Mouse (Mus musculus) cortical plate, adult 2 months (tissue): ENCODE measurements at regions not wholly inside any gene's neighbourhood (a gene's known extent, or its start where the extent isn't known, plus 50 kb on each side); places are given as distances from the start of the nearest gene placed in this dataset.

ENCODE experiments used
- CTCF ChIP-seq: fragments of 200-500 bp; IDR thresholded peaks from 2 replicates; pipeline ENCODE4 v1.5.1; 2011; ENCODE audit warnings: mild to moderate bottlenecking, control low read depth, low read length; ENCODE audit not compliant: insufficient read depth; ENCODE audit errors: extremely low read depth
- POLR2A ChIP-seq: fragments of 200-500 bp; IDR thresholded peaks from 2 replicates; pipeline ENCODE4 v1.6.1; 2011; ENCODE audit warnings: mild to moderate bottlenecking, low read length, control low read depth; ENCODE audit not compliant: insufficient read depth; ENCODE audit errors: extremely low read depth

DNA sequence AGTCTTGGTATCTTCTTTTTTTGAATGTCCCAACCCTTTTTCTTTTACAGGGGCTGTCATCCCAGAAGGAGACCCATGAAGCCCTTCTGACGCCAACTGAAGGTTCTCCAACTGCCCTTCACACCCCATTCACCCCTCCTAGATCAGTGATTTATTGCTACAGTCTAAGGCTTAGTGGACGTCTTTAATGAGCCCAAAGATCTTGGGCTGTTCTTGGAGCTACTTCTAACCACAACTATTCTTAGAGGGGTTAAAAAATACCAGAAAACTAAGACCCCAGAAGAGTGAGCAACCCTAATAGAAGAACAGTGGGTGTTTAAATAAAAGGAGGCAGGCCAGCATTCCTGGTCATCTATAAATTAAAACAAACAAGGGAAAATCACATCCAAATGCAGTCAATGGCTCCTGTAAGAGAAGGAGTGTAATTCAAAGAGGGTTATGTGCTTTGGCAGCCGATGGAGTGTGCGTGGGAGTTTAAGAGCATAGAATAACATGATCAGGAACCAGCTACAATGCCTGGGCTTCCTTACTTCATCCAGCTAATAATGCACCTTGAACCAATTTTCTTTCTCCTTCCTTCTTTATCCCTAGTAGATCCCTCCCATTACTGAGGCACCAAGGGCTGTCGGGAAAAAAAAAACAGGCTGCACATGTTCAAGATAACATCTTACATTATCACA lies 113.3 kb downstream of the Qpct start:
- no peak for TF ChIP-seq CTCF
- TF ChIP-seq POLR2A: no peak
